Mouse (Mus musculus): ENCODE measurements around the gene Cpxm2. TPM values are rescaled to one million over a fixed set of nuclear protein-coding genes. Genes with fewer than 3 reads are reported as not detected.

Gene Cpxm2
- total and polyA plus RNA-seq, 3 experiments = not detected

DNA sequence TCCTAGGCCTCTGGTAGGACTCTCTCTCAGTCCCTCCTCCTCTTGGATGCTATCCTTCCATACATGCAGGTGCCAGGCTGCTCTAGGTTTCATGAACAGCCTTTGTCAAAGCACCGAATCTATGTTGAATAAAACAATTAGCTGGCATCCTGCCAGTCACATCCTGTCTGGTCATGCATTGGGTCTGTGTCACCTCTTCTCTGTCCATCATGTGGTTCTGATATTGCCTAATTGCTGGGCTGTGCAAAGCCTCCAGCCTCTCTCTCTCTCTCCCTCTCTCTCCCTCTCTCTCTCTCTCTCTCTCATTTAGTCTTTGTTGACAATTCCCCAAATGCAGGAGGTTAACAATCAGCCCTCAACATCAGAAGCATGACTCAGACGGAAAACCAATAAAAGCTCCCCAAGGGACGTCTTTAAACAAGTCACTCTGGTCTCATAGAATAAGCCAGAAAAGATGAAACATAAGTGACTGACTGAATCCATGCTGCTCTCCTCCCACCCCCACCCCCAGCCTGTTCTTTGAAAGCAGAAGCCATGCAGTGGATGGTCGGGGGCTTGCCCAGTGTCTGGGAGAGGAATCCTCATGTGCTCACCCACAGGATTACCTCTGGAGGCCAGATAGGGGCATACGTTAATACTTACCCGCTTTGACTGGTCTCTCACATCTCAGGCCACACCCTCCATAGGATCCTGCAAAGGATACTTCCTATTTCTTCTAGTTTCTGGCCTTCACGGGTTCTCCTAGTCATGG is 15.1 kb upstream of the Cpxm2 start:
- Histone ChIP-seq H3K27ac (ENCODE audit: insufficient read depth, low read depth) (no peak overlapping the region), H3K9me3 (replicated peaks; ENCODE audit: low read length) (peaks cover 16% of the 10 kb centered on the region), H3K9ac (ENCODE audit: insufficient read depth, low read depth) (no peak overlapping the region), H3K4me3 (replicated peaks in 1 of 3; ENCODE audit: low read depth in 2 of 3, low read length in 2 of 3, poor library complexity in 1 of 3) (no peak overlapping the region), H3K27me3 (replicated peaks) (peaks cover 91% of the 10 kb centered on the region), H3K36me3 (replicated peaks in 1 of 2; ENCODE audit: control insufficient read depth in 1 of 2, insufficient read depth in 1 of 2, low read length in 1 of 2) (no peaks in the 10 kb centered on the region), H3K4me1 (ENCODE audit: control insufficient read depth in 1 of 2, insufficient read depth in 2 of 2) (no peaks in the 10 kb centered on the region), H3K79me2 (replicated peaks; ENCODE audit: control insufficient read depth, extremely low read depth, insufficient read depth, poor library complexity, severe bottlenecking) (no peaks in the 10 kb centered on the region), H3K4me2 (ENCODE audit: insufficient read depth, low read depth, poor library complexity, severe bottlenecking) (no peak overlapping the region)
- TF ChIP-seq CTCF (conservative IDR thresholded peaks at IDR 0.05 in 1 of 2, IDR thresholded peaks at IDR 0.05 in 1 of 2; ENCODE audit: low read depth in 2 of 2, low read length in 2 of 2) (no peak), MXI1 (IDR thresholded peaks at IDR 0.05; ENCODE audit: low read depth, low read length) (no peak), IRF4 (IDR thresholded peaks at IDR 0.05; ENCODE audit: low read depth, low read length) (no peak), GABPA (IDR thresholded peaks at IDR 0.05; ENCODE audit: insufficient replicate concordance, low read depth, low read length) (no peak)
- in situ Hi-C loops (cut with MboI; ENCODE audit: low pct_ligation_motif_present, low pct_unique_long_range_greater_than_20kb, low sequenced_read_pairs) (no loop called here), dilution Hi-C loops (cut with MboI; ENCODE audit: extremely low pct_ligation_motif_present, extremely low pct_unique_long_range_greater_than_20kb, low sequenced_read_pairs) (no loop called here)
- no peak for DNase-seq (ENCODE audit: extremely low read depth)

GRCm38 (mm10) chr7:132167239-132167638 is 12.7 kb upstream of the Cpxm2 start:
- Histone ChIP-seq H3K4me1 (ENCODE audit: control insufficient read depth in 1 of 2, insufficient read depth in 2 of 2) (no peaks in the 10 kb centered on the region), H3K79me2 (replicated peaks; ENCODE audit: control insufficient read depth, extremely low read depth, insufficient read depth, poor library complexity, severe bottlenecking) (no peaks in the 10 kb centered on the region), H3K9ac (ENCODE audit: insufficient read depth, low read depth) (no peak overlapping the region), H3K27me3 (replicated peaks) (peaks cover 90% of the 10 kb centered on the region), H3K9me3 (replicated peaks; ENCODE audit: low read length) (peaks cover 13% of the 10 kb centered on the region), H3K4me2 (ENCODE audit: insufficient read depth, low read depth, poor library complexity, severe bottlenecking) (no peak overlapping the region), H3K36me3 (replicated peaks in 1 of 2; ENCODE audit: control insufficient read depth in 1 of 2, insufficient read depth in 1 of 2, low read length in 1 of 2) (no peaks in the 10 kb centered on the region), H3K4me3 (replicated peaks in 1 of 3; ENCODE audit: low read depth in 2 of 3, low read length in 2 of 3, poor library complexity in 1 of 3) (no peak overlapping the region), H3K27ac (ENCODE audit: insufficient read depth, low read depth) (no peak overlapping the region)
- in situ Hi-C loops (cut with MboI; ENCODE audit: low pct_ligation_motif_present, low pct_unique_long_range_greater_than_20kb, low sequenced_read_pairs) = no loop called here
- no peak for DNase-seq (ENCODE audit: extremely low read depth)
- dilution Hi-C loops (cut with MboI; ENCODE audit: extremely low pct_ligation_motif_present, extremely low pct_unique_long_range_greater_than_20kb, low sequenced_read_pairs) = no loop called here
- TF ChIP-seq MAFK (IDR thresholded peaks at IDR 0.05; ENCODE audit: insufficient replicate concordance, low read length) (no peak), NELFE (IDR thresholded peaks at IDR 0.05; ENCODE audit: low read depth, low read length) (no peak), SMC3 (IDR thresholded peaks at IDR 0.05; ENCODE audit: low read depth, low read length) (no peak), ETS1 (conservative IDR thresholded peaks at IDR 0.05; ENCODE audit: low read depth, low read length) (no peak), BHLHE40 (IDR thresholded peaks at IDR 0.05; ENCODE audit: low read depth, low read length) (no peak), TBP (conservative IDR thresholded peaks at IDR 0.05; ENCODE audit: low read depth, low read length) (no peak), ZMIZ1 (IDR thresholded peaks at IDR 0.05; ENCODE audit: low read depth, low read length) (no peak), ELF1 (IDR thresholded peaks at IDR 0.05; ENCODE audit: low read depth, low read length) (no peak), CTCF (conservative IDR thresholded peaks at IDR 0.05 in 1 of 2, IDR thresholded peaks at IDR 0.05 in 1 of 2; ENCODE audit: low read depth in 2 of 2, low read length in 2 of 2) (no peak), IRF4 (IDR thresholded peaks at IDR 0.05; ENCODE audit: low read depth, low read length) (no peak), ZNF384 (IDR thresholded peaks at IDR 0.05; ENCODE audit: low read depth, low read length) (no peak), MAX (IDR thresholded peaks at IDR 0.05; ENCODE audit: low read length) (no peak), GABPA (IDR thresholded peaks at IDR 0.05; ENCODE audit: insufficient replicate concordance, low read depth, low read length) (no peak), ZKSCAN1 (IDR thresholded peaks at IDR 0.05; ENCODE audit: borderline replicate concordance, low read depth, low read length) (no peak), JUN (IDR thresholded peaks at IDR 0.05; ENCODE audit: insufficient read depth, low read depth, low read length) (no peak), POLR2A (IDR thresholded peaks at IDR 0.05; ENCODE audit: low read depth, low read length) (no peak), ZC3H11A (IDR thresholded peaks at IDR 0.05; ENCODE audit: low read depth, low read length) (no peak), MYC (IDR thresholded peaks at IDR 0.05; ENCODE audit: low read depth, low read length) (no peak), MXI1 (IDR thresholded peaks at IDR 0.05; ENCODE audit: low read depth, low read length) (no peak), HCFC1 (IDR thresholded peaks at IDR 0.05; ENCODE audit: low read depth, low read length) (no peak)
